Mouse (Mus musculus): ENCODE data around the gene Dynlrb1.

The Dynlrb1 gene

GRCm38 (mm10) chr2:155283793-155284192, 47.5 kb downstream of the Dynlrb1 start:
- DNase-seq = no peak

DNA sequence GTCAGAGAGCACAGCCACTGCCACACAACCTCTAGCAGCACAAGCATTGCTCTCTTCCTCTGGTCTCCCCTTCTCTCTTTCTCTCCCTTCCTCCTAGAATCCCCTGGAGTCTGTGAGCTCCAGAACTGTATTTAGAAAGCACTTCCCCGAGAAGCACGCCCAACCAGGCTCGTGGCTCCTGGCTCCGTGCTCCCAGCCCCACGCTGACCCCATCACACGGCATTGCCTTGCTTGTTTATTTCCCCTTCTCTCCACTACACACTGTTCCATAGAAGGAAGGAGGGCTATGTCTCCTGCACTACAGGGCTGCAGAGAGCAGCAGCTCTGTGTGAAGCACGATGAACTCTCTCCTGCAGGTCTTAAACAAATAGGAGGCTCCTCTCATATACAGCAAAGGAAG, 48.3 kb downstream of the Dynlrb1 start:
- no peak for DNase-seq

DNA sequence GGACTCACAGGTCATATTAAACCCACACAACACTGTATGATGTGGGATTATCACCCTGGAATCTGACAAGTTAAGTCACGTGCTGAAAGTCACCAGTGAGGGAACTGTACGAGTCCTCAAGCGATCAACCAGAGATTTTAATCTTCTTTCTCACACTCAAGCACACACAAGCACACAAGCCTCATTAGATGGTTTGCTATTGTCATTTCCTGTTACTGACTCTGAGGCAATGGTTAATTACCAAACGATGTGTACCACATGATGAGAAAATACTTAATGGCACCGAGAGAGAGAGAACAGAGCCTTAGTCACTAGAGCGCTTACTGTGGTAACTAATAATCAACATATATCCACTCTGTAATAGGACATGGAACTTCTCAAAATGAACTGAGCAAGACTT, 49.4 kb downstream of the Dynlrb1 start:
- DNase-seq = no peak

- DNase-seq = no peak
Observed at GRCm38 (mm10) chr2:155287456-155288250, 51.3 kb downstream of the Dynlrb1 start.

GRCm38 (mm10) chr2:155290066-155290465, 53.7 kb downstream of the Dynlrb1 start:
- no peak for DNase-seq

- DNase-seq = no peak
Observed at GRCm38 (mm10) chr2:155293382-155293781, 57.0 kb downstream of the Dynlrb1 start.

DNA sequence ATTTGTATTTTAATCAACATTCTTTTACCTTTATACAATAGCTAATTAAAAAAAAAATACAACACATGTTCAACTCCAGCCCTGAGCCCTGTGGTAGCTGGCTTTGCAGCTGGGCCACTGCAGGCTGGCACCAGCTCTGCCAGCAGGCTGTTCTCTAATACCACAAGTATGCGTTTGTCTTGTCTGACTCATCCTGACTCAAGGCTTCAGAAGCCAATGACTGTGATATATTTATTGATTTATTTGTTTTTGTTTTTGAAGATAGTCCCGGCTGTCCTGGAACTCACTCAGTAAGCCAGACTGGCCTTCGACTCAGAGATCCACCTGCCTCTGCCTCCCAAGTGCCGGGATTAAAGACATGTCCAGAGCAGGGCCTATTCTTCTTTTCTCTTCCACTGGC, 57.6 kb downstream of the Dynlrb1 start:
- DNase-seq = no peak

GRCm38 (mm10) chr2:155295453-155295852, 59.1 kb downstream of the Dynlrb1 start:
- DNase-seq = no peak

DNA sequence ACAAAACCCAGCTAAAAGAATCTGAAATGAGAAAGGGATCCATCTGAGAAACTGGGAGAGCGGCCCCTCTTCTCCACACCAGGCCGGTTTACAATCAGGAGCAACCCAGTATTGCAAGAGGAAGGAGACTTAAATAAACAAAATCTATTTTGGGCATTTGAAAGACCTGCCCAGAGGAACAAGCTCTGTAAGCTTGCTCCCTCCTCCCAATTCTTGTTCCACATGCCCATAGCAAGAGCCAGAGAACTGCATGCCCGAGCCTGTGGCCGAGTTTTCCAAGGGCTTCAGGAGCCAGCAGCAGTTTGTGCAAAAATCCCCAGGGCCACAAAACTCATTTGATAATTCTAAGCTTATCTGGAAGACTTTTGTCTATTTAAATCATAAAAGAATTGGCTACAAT, 63.2 kb downstream of the Dynlrb1 start:
- DNase-seq = no peak
